Mouse (Mus musculus): Measurements from ENCODE around the gene Lrtm1. TPM values are rescaled to one million over a fixed set of nuclear protein-coding genes. Genes with fewer than 3 reads are reported as not detected.

Gene Lrtm1
- total RNA-seq, 2 experiments from 2014 or later, result 112 to 117 TPM

- intact Hi-C loops (cut with DNase I), result no loop called here
- DNase-seq, result peak in 1 of 2 experiments; percentile 42
Observed at GRCm38 (mm10) chr14:29030519-29030918, 12.5 kb downstream of the Lrtm1 start.

DNA sequence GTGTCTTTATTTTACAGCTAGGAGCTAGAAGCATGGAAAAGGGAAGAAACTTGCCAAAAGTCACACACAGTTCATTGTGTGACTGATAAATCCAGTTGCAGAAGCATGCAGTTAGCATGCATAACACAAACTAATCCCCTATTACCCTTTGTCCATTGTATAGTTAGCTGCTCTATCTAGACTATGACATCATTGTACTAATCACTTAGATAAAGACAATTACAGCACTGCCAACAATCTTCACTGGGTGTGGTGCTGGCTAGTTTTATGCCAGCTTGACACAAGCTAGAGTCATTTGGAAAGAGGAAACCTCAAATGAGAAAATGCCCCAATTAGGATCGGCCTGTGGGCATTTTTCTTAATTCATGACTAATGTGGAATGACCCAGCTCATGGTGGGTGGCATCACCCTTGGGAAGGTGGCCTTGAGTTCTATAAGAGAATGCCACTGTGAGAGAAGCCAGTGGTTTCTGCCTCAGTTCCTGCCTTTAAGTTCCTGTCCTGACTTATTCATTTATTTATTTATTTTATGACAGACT, 13.9 kb downstream of the Lrtm1 start:
- DNase-seq, result no peak
- intact Hi-C loops (cut with DNase I), result no loop called here

DNA sequence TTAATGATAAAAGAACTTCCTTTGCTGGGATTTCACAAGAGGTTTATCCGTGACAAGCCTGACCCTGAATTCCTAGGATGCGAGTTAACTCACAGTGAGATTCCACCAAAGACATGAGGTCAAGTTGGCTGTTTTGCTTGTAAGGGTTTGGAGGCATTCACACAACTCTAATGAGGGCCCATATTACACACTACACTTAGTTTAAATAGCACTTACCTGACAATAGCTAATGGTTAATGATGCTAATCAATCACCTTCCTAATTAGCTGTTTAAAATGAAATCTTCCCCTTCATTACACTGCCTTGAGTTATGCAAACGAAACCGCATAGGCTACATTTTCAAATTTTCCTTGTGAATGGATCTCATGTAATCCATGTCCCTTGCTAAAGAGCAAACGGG, 20.2 kb downstream of the Lrtm1 start:
- DNase-seq, result no peak
- intact Hi-C loops (cut with DNase I), result no loop called here

DNA sequence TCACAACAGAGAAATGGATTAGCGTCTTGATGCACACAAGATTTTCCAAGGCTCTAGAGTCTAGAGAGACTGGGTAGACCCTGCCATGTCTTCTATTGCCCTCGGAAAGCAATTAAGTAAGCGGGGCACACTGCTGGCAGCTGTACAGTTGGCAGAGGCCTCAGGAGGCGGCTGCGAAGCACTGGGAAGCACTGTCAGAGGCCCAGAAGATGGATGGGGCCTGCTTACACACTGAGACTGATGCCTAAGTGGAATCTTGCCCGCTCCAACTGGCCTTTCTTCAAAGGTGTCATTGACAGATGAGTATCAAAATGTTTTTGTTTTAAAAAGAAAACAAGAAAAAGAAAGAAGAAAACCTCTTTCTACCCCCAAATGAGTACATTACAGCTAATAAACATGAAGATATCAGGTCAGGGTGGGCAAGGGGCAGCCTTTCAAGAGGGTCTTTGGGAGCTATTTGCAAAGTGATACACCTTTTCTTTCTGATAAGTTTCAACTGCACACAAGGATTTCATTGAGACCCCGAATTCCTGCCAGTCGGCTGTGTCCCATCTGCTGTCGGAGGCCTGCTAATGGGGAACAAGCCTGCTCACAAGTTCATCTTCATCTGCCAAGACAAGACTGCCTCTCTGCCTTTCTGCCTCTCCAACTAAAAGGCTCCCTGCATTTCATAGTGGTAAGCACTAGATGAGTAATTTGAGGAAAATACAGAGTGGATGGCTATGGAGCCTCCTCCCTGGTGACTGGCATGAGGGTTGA, 22.8 kb downstream of the Lrtm1 start:
- DNase-seq, result no peak
- intact Hi-C loops (cut with DNase I), result loop anchor here (2.0 kb wide), 1 partner anchor 22 kb away; the partner anchor contains the start of gene Lrtm1

DNA sequence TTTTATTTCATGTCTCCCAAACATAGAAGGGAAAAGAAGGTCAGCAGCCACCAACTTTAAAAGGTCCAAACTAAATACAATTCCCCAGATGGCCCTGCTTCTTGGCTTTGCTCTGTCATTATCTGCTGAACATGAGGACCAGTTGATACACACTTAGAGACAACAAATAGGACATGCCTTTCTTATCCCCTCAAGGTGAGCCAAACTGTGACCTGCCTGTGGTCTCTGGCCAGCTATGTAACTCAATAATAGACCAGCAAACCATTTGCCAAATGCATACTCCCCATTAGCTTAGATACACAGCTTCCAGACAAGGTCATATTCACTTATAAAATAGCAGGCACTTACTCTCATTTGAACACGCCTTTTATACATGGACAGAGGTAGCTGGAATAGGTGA, 23.5 kb downstream of the Lrtm1 start:
- intact Hi-C loops (cut with DNase I), result loop anchor here (2.0 kb wide), 1 partner anchor 23 kb away; the partner anchor contains the start of gene Lrtm1
- DNase-seq, result peak; percentile 61 to 65

GRCm38 (mm10) chr14:29042355-29042754, 24.3 kb downstream of the Lrtm1 start:
- intact Hi-C loops (cut with DNase I), result no loop called here
- DNase-seq, result no peak

DNA sequence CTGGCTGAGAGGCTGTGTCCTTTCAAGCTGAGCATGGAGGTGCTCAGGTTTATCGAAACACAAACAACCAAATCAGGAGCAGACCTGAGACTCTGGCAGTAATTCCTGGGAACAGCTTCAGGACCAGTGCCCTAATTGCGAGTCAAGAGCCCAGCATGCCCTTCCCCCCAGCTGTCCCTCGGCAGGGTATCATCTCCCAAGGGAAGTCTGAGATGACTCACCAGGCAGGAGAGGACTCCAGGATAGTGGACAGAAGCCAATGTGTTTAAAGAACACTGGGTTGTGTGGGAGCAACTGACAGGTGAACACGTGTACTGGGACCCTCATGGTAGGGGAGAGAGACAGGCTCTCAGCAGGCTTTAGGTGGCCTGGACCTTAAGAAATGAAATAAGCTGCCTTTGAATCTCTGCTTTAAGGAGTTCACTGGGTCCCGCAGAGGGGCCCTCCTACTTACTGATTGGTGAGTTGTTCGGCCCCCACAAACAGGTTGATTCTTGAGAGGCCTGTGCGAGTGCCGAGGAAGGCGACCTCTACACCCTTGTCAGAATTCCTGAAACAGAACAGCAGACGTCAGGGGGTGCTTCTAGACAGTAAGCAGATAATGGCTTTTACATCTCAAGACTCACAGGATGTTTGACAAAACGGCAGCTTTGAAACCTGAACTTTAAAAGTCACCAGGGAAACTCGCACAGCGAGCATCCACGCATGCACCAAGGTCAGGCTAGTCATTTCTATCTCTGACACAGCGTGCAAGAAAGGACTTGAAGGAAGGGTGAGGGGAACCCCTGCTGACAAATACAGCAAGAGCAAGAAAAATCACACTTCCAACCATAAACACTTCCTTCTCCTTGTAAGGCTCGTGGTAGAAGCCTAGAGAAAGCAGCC, 34.2 kb downstream of the Lrtm1 start:
- DNase-seq, result no peak
- intact Hi-C loops (cut with DNase I), result no loop called here

- peak; percentile 17 to 19 for DNase-seq
- intact Hi-C loops (cut with DNase I), result no loop called here
Observed at GRCm38 (mm10) chr14:29060679-29061078, 42.7 kb downstream of the Lrtm1 start.

- intact Hi-C loops (cut with DNase I), result no loop called here
Observed at GRCm38 (mm10) chr14:29061491-29061890, 43.5 kb downstream of the Lrtm1 start.

GRCm38 (mm10) chr14:29062676-29063075, 44.7 kb downstream of the Lrtm1 start:
- DNase-seq, result peak; percentile 14 to 29
- intact Hi-C loops (cut with DNase I), result no loop called here

More at GRCm38 (mm10) chr14:29061491-29061890, 43.5 kb downstream of the Lrtm1 start:
- no peak for DNase-seq

DNA sequence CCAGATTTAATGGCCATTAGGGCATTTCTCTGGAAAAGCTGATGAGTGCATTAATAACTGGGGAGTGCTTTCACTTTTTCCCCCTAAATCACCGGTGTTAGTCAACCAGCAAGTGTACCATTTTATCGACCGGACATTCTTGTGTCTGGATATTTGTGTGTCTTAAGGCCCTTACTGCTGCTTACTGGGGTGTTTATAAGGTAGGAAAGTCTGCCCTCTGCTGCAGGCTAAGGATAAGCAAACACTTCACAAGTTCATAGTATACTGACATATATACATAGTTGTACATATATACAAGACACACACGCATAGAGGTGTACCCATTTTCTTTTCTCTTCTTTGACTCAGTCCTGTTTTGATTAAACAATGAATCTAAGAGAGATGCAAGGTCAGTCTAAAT, 55.7 kb downstream of the Lrtm1 start:
- intact Hi-C loops (cut with DNase I), result loop anchor here (1.0 kb wide), 1 partner anchor 123 kb away; no protein-coding TSS in a partner anchor
- peak; percentile 13 to 21 for DNase-seq

DNA sequence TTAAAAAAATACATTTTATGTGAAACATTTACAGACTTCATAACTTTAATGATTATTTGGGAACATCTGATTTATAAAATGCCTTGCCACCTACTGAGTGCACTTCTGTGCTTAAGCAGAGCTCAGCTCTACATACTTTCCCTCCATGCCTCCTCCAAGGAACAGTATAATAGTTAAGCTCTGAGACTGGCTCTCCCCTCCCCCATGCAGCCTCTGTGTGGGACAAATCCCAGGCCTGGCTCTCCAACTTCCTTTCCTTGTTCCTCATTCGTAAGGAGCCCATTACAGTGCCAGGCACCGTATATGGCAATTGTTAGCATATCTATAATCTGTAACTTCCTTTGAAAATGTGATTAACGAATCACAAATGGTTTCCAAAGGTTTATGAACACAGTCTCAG, 59.4 kb downstream of the Lrtm1 start:
- DNase-seq, result no peak
- intact Hi-C loops (cut with DNase I), result no loop called here

GRCm38 (mm10) chr14:29080228-29080627, 62.2 kb downstream of the Lrtm1 start:
- intact Hi-C loops (cut with DNase I), result no loop called here

DNA sequence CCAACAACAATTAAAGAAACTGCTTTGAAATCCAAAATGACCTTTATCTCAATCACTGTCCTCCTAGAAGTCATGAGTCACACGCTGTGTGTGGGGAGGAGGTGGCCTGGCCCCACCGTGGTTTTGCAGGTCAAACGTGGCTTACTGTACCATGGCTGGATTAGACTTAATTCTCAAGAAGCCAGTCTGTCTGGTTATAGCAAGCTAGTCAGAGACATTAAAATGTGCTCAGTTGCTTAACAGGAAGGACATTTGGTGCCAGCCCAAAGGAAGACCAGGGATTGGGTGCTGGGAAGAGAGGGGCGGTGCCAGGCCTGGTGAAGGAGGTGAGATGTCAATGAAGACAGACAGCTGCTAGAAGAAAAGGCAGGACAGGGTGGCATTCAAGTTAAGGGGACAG, 62.6 kb downstream of the Lrtm1 start:
- intact Hi-C loops (cut with DNase I), result no loop called here
- no peak for DNase-seq

More at GRCm38 (mm10) chr14:29080228-29080627, 62.2 kb downstream of the Lrtm1 start:
- no peak for DNase-seq

- intact Hi-C loops (cut with DNase I), result no loop called here
Observed at GRCm38 (mm10) chr14:29082171-29082570, 64.2 kb downstream of the Lrtm1 start.

More at GRCm38 (mm10) chr14:29082171-29082570, 64.2 kb downstream of the Lrtm1 start:
- DNase-seq, result no peak
